Mouse (Mus musculus) left cerebral cortex, adult 9 months (tissue): ENCODE data around the gene Slf2.
A peak's percentile ranks its signal among the peaks of the same experiment; 100 is the strongest.

Experiments used
- DNase-seq, 2 experiments: peaks; one replicate each; pipeline ENCODE4 v3.0.0; 2022; ENCODE audit warnings: low spot score in 2 of 2

Gene Slf2

DNA sequence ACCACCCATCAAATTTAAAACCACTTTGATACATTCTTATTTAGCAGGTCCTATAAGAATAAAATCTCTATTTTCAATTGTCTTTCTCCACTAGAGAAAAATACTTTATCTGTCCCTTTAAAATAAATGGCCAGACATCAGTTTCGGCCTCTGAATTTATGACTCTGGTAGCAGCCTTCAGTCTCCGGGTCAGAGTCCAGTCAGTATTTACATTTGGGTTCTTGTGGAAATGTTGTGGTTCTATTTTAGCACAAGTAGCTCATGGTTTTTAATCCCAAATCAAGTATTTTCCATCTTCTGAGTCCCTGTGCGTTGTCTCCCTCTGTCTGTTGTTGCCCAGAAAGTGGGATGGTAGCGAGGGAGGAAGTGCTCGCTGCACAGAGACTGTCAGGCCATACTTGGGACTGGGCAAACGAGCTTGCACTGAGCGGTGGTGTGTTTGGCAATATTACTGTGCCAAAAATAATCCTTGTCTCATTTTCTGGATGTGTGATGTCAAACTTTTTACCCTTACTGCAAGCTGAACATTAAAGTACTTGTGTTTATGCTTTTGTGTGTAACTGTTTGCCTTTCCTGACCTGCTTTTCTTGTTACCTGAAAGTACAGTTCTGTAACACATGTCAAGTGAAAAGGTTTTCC lies 51.6 kb downstream of the Slf2 start:
- DNase-seq, result no peak

DNA sequence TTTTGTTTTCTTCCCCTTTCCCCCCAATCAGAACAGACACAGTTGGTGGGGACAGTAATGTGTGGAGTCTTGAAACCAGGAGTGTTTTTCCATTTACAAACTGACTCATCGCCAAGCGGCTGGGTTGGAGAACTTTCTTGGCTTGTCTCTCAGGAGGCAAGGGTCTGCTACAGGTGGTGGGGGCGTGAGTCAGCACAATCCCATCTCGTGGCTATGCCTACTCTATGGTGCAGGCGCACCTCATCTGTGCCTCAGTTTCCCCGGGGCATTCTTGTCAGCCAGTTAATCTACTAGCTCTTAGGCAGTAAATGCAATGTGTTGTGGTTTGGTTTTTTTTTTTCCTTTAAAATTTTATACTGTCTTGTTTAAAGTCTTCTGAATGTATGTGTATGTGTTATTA lies 52.4 kb downstream of the Slf2 start:
- DNase-seq, result no peak

DNA sequence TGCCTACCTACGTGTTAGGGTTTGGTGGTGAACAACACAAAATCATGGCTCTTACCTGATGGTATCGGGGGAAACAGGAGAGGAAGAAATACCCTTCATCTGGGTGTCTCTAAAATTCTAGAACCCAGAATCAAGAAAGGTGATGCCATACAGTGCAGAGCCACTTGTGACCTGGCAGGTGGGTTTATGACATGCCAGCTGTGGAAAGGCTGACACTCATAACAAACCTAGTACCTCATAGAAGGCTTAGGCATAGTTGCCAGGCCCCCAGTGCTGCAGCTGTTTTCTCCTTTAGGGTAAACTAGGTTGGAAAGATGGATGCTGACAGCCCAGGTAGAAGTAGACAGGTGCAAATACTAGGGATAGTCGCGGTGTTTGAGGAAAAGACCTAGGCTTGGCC lies 53.5 kb downstream of the Slf2 start:
- no peak for DNase-seq

DNA sequence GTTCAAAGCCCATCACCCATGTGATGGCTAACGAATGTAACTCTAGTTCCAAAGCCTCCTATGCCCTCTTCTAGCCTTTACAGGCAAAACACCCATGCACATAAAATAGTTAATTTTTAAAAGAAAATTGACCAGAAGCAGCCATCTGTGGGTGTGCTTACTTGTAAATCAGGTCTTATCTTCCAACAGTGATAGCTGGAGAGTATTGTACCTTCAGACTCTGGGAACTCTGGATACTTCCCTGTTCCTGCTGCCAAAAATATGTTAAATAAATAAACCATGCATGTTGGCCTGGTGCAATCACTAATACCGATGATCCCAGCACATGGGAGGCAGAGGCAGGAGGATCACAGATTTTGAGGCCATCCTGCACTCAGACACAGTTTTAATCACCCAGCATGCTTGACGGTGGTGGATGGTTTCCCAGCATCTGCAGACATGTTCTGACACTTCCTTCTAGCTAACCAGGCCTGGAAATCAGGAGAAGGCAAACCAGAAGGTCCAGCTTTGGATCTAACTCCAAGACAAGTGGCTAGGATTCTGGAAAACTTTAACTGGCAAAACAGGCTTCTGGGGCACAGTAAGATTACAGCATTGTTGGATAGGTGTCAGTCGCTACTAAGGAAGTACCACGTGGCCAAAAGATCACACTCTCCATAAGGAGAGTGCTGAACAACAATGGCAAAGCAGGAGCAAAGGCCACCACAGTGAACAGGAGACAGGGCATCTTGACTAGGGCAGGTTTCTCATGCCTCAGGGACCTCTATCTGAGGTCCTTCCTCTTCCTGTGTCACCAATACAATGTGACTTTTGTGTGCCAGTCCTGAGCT lies 54.4 kb downstream of the Slf2 start:
- no peak for DNase-seq

DNA sequence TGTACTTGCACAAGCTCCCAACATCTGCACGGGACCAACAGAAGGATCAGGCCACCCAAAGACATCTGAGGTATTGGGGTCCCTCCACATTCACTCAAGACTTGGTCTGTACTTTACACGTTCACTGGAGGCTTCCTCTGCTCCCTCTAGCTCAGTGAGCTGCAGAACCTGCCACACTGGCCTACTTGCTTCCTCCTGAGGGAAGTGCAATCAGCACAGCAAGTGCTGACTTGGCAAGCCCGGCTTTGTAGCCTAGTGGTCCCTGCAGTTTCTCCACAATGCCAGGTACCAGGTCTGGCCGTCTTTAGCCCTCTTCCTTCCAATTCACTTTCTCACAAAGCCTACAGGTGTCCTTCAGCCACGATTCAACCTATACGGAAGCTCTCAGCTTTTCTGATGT lies 56.1 kb downstream of the Slf2 start:
- DNase-seq, result no peak

DNA sequence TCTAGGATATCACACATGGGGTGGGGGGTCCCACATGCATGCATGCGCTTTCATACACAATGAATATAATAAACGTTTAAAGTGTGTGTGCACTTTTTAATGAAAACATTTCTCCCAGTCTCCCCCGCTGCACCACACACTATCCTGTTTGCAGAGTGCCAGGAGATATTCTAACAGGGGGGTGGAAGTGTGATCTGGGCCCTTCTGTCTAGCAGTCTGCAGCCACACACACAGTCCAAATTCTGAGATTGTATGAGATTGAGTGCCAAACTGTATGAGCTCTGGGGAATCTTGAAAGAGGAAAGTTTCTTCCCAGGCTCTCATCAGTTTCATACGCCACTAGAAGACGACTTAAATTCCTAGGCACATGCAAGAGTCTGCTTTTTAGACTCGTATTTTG lies 56.9 kb downstream of the Slf2 start:
- peak in 1 of 2 experiments; percentile 72 for DNase-seq

DNA sequence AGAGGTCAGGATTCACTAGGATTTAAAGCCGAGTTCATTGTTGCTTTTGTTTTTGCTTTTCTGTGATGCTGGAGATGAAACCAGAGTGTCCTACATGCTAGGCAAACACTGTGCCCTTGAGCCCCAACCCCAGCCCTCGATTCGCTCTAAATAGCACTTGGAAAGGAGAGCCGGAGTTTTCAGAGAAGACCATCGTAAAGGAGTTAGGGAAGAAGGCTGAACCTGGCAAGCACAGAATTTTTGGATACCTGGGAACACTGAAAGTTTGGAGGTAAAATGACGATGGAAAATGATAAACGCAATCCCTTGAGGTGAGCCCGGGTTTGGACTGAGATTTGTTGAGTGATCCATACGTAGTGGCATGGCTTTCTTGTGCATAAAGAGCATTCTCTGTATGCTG lies 57.4 kb downstream of the Slf2 start:
- no peak for DNase-seq

DNA sequence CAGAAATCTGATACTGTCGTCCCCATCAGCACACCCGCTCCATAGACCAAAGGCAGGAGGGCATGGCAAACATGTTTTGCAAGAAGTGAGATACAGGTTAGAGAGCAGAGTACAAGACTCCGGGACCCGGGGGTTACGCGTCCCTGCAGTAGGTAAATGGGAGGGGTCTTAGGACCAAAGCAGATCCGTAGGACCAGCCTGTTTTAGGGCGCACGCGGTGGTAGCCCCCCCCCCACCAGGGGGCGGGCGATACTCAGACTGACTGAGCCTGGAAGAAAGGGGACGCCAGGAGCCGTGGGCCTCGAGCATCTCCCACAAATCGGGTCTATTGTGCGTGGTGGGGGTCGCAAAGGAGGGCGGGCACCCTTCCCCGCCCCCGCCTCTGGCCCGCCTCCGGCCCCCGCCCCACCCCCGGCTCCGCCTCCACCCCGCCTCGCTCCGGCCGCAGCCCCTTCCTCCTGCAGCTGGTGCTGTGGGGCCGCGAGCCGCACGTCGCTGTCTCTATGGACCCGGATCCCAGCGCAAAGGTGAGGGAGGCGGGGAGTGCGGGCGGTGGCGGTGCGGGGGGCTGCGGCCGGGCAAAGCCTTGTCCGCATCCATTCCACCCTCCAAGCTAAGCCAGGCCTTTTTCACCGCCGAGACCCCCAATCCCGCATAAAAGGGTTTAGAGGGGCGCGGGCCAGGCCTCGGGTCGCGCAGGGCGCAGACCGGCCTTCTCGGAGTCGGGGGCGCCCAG lies 58.0 kb downstream of the Slf2 start, which contains the start of gene Sema4g:
TSS of gene Sema4g (plus strand) at position 271 of the 736 bp plus-strand sequence.
- no peak for DNase-seq

DNA sequence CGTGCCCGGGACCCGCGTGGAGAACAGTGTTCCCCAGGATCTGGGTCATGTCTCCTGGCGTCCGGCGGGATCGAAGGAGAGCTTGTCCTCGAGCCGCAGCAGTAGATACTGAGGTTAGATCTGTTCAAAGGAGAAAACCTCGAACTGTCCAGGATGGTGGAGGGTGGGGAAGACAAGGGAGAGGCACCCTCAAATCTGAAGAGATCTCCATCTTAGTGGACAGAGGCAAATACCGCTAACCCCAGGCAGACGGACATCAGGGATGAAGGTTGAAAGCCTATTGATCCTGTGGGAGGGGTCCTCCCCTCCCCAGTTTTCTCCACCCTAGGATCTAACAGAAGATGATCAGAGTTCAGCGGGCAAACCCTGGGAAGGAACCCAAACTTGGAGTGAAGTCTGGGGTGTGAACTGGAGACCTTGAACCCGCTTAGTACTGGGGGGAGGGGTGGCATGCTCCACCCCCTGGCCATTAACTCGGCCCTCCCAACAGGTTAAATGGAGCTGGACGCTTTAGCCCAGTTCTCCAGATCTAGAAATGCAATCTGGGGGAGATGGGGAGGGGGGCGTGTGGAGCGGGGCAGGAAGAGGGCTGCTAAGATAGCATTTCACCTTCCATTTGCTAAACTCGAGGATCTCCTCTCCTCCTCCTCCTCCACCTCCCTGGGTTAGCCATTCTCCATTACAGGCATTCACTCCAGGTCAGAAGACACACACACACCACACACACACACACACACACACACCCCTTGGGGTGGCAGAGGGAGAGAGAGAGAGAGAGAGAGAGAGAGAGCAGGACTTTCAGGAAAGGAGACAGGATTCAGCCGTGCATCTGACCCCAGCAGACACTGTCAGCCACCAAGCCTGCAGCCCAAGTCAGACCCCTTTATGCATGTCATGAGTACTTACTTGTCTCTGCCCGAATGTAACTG lies 58.9 kb downstream of the Slf2 start:
- DNase-seq, result no peak

DNA sequence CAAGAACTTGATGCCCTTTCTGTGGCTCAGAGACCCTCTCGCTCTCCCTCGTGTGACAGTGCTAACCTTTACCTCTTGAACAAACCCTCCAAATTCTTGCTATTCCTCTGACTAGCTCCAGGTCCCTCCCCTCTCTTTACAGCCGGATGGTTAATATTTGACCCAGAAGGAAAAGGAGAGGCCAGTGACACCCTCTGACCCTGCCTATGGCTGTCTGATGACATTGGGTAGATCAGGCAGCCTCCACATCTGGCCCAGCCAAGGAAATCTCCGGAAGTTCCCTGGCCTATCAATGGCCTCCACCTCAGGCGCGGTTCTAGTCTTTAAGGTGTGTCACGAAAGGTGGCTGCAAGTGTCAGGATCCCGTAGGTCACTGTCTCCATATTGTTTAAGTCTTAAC lies 60.1 kb downstream of the Slf2 start:
- no peak for DNase-seq

DNA sequence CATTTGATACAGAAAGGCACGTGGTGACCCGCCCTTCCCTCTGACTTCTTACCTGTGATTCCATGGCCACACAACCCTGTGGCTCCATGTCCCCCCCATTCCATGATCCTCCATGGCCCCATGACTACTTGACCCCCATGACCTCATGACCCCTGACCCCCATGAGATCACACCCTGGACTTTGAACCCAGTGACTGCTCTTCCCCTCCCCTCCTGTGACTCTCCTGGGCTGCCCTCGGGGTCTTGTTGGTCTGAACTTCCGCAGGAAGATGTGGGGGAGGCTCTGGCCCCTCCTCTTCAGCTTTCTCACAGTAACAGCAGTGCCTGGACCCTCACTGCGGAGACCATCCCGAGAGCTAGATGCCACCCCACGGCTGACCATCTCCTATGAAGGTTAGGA lies 61.3 kb downstream of the Slf2 start:
- DNase-seq, result no peak

DNA sequence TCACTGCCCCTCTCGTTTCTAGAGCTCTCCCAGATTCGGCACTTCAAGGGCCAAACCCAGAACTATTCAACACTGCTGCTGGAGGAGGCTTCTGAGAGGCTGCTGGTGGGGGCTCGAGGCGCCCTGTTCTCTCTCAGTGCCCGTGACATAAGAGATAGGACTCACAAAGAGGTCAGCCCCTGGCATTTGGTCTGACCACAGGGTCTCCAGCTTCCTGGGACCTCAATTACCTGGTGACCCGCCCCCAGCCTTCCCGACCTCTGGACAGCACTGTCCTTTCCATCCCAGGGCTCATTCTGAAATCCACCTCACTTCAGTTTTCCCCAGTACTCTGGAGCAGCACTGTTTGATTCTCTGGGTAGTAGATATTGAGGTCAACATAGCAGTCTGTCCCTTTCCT lies 61.8 kb downstream of the Slf2 start:
- no peak for DNase-seq

DNA sequence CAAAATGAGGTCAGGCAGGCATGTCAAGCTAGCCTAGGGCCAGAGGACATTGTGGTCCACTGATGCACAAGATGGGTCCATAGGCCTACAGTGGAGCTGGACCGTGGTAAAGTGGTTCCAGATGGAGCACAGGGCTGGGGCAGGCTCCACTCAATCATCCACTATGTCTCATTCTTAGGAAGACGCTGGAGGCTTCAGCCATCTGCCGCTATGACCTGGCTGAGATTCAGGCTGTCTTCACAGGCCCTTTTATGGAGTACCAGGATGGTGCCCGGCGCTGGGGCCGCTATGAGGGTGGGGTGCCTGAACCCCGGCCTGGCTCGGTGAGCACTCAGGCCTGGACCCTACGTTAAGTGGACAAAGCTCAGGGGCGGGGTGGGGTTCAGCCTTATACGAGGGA lies 66.8 kb downstream of the Slf2 start:
- DNase-seq, result no peak

DNA sequence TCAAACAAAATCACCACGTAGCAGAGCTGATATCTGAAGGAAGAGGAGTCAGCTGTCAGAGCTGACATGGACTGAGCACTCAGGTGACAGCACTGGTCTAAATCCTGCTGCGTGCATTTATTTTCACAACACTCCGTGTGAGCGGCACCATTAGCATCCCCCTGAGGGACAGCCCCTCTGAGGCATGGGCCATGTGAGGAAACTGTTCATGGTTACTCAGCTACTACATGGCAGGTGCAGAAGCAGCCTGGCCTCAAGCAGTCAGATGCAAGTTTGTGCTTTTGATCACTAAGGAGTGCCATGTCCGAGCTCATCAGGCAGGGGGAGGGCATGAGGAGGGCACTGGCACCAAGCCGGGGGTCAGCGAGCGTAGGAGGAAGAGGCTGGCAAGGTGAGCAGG lies 68.7 kb downstream of the Slf2 start:
- DNase-seq, result no peak

DNA sequence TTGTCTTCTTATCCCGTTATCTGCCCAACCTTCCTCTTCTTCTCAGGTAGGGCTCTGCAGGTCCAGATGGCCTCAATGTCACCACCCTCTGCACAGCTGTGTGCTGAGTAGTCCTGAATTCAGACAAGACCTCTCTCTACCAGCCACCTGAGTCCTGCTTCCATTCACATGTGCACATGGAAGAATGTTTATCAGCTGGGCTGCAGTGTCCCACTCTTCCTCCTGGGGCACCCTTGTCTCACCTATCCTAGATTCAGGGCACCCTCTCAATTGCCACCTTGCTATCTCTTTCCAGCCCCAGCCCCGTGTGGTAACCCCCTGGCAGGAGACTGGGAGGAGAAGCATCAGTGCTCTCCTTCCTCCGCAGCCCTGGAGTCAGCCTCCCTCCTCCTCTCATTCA lies 71.3 kb downstream of the Slf2 start:
- DNase-seq, result no peak

DNA sequence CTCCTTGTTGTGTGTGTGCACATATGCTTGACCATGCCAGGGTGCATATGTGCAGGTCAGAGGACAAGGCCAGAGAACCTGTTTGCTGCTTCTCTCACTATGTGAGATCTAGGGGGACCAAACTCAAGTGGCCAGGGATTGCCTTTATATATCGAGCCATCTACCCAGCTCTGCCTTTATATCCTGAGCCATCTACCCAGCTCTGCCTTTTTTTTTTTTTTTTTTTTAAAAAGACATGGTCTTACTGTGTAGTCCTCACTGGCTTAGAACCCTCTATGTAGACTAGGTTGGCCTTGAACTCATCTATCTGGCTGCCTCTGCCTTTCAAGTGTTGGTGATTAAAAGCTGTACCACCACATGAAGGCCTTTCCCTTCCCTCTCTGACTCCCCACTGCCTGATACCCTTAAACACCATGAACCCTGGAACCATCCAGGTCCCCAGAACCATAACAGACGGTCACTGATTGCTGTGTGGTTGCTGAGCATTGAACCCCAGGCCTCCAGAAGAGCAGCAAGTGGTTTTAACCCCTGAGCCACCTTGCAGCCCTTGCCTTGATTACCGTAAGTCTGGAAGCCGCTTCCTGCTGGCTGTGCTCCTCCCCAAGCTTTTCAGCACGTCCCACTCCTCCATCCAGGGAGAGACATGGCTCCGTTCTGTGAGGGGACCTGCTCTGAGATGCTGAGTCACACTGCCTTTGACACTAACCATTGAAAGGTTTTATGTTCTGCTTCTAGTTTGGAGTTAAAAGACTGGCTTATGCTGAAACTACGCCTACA lies 73.0 kb downstream of the Slf2 start:
- DNase-seq, result no peak

DNA sequence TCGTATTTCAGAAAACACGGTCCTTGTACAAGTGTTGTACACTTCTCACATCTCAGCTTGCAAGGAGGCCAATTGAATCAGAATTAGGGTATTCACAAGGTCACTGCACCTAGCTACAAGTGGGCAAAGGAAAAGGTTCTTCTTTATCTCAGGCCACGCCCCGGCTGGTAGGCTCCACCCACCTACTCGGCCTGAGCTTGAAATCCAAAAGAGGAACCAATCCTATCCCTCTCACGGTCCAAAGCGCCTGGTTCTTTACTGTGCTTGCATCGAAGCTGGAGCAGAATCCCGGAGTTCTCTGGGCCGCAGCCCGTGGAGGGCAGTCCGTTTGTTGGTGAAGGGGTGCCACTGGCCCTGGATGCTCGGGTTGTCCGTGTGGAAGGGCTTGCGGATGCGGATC lies 74.5 kb downstream of the Slf2 start, which contains the start of gene Twnk:
TSS of gene Twnk (plus strand) at position 220 of the 400 bp plus-strand sequence.
- DNase-seq, result no peak

DNA sequence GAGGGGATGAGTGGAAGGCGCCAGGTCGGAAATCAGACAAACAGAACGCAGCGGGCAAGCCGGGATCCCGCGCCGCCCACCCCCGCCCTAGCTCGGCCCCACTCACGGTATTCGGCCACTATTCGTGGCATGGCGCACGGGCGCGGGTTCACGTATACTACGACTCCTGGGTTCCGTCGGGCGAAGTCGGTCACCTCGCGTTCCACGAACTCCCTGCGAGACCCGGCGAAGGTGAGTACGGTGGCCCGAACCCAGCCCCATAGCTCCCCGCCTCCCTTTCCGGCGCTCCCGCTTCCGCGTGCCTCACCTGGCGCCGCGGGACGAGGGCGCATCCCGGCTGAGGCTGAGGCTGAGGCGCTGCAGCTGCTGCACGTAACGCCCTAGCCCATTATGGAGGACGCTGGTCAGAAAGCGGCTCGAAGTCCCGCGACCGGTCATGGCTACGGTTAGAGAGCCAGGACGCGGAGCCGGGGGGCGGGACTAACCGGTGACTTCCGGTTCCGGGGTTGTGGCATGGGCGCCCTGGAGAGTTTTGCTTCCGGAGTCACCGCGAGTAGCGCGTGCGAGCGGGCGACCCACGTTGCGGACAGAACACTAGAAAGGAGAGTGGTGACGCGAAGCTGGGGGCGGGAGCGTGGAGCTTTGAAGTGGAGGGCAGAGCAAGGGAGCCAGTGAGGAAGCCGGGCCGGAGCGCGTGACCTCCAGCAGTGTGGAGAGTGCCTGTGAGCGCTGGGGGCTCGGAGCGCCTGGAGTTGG lies 75.2 kb downstream of the Slf2 start, which contains the start of gene Mrpl43:
TSS of gene Mrpl43 (minus strand) at position 486 of the 756 bp plus-strand sequence.
- DNase-seq, result peak; percentile 91 to 96

DNA sequence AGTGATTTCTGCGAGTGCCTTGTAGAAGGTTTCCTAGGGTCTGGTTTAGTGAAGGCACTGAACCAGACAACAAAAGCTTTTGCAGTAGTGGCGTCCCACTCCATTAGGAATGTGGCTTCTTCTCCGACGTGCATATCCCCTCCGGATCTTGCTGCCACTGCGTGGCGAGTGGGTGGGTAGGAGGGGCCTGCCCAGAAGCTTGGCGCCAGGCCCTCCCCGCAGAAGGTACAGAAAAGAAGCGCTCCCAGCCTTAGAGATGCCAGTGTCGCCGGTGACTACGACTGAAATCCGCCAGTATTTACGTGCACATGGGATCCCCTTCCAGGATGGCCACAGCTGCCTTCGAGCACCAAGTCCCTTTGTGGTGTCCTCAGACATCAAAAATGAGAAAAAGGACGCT lies 76.1 kb downstream of the Slf2 start:
- DNase-seq, result no peak
